Mouse (Mus musculus): ENCODE data around the gene Mre11a. TPM values are rescaled to one million over a fixed set of nuclear protein-coding genes. Genes with fewer than 3 reads are reported as not detected.

The Mre11a gene
- polyA plus RNA-seq, 1 experiment from 2014 or later, result 17.3 TPM

GRCm38 (mm10) chr9:14758590-14758989 is 25.9 kb upstream of the Mre11a start:
- Histone ChIP-seq H3K4me3 (ENCODE audit: low read length) (no peak overlapping the region), H3K36me3 (ENCODE audit: control insufficient read depth, insufficient read depth, low read length) (no peaks in the 10 kb centered on the region), H3K27ac (ENCODE audit: low read length) (no peak overlapping the region), H3K4me1 (ENCODE audit: control insufficient read depth, insufficient read depth, low read length) (peaks cover 2% of the 10 kb centered on the region), H3K4me2 (ENCODE audit: low read depth, low read length) (no peak overlapping the region), H3K9ac (ENCODE audit: low read depth, low read length) (no peak overlapping the region), H3K27me3 (replicated peaks; ENCODE audit: control insufficient read depth, insufficient read depth, low read length) (no peaks in the 10 kb centered on the region), H3K9me3 (ENCODE audit: control insufficient read depth, low read length) (no peaks in the 10 kb centered on the region)
- 61% methylated on average over 7 of the region's 7 CpGs for WGBS
- 0 out of 2 replicates have a peak, but pooled peaks have one; percentile 17 for ATAC-seq

GRCm38 (mm10) chr9:14759261-14759660 is 25.2 kb upstream of the Mre11a start:
- H3K9me3 ChIP-seq (ENCODE audit: control insufficient read depth, low read length), result no peaks in the 10 kb centered on the region
- ATAC-seq, result no peak
- no peak overlapping the region for H3K4me3 ChIP-seq (ENCODE audit: low read length)
- no peak overlapping the region for H3K27ac ChIP-seq (ENCODE audit: low read length)
- no peaks in the 10 kb centered on the region; the same call in 1 of the 2 replicates for H3K4me1 ChIP-seq (ENCODE audit: control insufficient read depth, insufficient read depth, low read length)
- no peak overlapping the region for H3K9ac ChIP-seq (ENCODE audit: low read depth, low read length)
- H3K27me3 ChIP-seq (replicated peaks; ENCODE audit: control insufficient read depth, insufficient read depth, low read length), result no peaks in the 10 kb centered on the region
- H3K36me3 ChIP-seq (ENCODE audit: control insufficient read depth, insufficient read depth, low read length), result no peaks in the 10 kb centered on the region
- H3K4me2 ChIP-seq (ENCODE audit: low read depth, low read length), result no peak overlapping the region

GRCm38 (mm10) chr9:14764765-14765164 is 19.7 kb upstream of the Mre11a start:
- H3K9me3 ChIP-seq (ENCODE audit: control insufficient read depth, low read length), result no peaks in the 10 kb centered on the region
- no peak overlapping the region for H3K27ac ChIP-seq (ENCODE audit: low read length)
- H3K4me3 ChIP-seq (ENCODE audit: low read length), result no peak overlapping the region
- H3K36me3 ChIP-seq (ENCODE audit: control insufficient read depth, insufficient read depth, low read length), result no peaks in the 10 kb centered on the region
- 0 out of 2 replicates have a peak, but pooled peaks cover 2% of the 10 kb centered on the region for H3K27me3 ChIP-seq (replicated peaks; ENCODE audit: control insufficient read depth, insufficient read depth, low read length)
- H3K4me2 ChIP-seq (ENCODE audit: low read depth, low read length), result no peak overlapping the region
- WGBS, result 26% methylated on average over 7 of the region's 7 CpGs
- H3K4me1 ChIP-seq (ENCODE audit: control insufficient read depth, insufficient read depth, low read length), result no peaks in the 10 kb centered on the region
- H3K9ac ChIP-seq (ENCODE audit: low read depth, low read length), result no peak overlapping the region
- ATAC-seq, result no peak

- WGBS, result 48% methylated on average over 6 of the region's 6 CpGs
- Histone ChIP-seq H3K27me3 (replicated peaks; ENCODE audit: control insufficient read depth, insufficient read depth, low read length) (peaks cover 7% of the 10 kb centered on the region; the same call in 1 of the 2 replicates), H3K4me3 (ENCODE audit: low read length) (no peak overlapping the region), H3K9ac (ENCODE audit: low read depth, low read length) (no peak overlapping the region), H3K27ac (ENCODE audit: low read length) (no peak overlapping the region), H3K9me3 (ENCODE audit: control insufficient read depth, low read length) (no peaks in the 10 kb centered on the region), H3K4me1 (ENCODE audit: control insufficient read depth, insufficient read depth, low read length) (no peaks in the 10 kb centered on the region), H3K36me3 (ENCODE audit: control insufficient read depth, insufficient read depth, low read length) (no peaks in the 10 kb centered on the region), H3K4me2 (ENCODE audit: low read depth, low read length) (no peak overlapping the region)
- no peak for ATAC-seq
Observed at GRCm38 (mm10) chr9:14769811-14770210, 14.6 kb upstream of the Mre11a start.

DNA sequence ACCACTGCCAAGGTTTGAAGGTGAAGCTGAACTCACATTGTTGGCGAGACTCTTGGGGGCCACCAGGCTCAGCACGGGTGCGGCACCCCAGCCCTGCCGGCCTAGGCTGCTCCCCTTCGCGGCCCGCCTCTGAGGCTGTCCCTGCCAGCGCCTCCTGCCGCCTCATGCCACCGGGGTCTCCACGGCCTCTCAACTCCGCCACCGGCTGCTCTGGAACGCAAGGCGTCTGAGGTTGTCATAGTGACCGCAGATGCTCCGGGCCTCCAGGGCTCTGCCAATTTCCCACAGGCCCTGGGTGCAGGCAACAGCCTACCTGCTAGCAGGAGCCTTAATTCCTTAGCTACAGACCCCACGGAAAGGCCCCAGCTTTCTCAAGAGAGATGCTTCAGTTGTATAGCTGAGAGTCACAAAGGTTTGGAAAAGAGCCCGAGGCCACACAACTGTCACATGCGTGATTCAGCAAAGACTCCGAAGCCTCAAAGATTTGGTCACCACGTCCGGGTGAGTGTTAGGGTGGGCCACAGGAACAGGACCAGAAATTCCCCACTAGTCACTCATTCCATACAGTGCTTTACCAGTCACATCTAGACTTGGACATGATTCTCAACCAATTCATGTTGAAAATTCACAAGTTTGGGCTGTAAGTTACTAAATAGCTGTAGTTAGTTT is 13.5 kb upstream of the Mre11a start, which contains the start of gene 1700012B09Rik:
TSS of gene 1700012B09Rik (minus strand) at position 228 of the 669 bp plus-strand sequence.
- Histone ChIP-seq H3K4me3 (ENCODE audit: low read length) (no peak within 1 kb of the TSS), H3K4me2 (ENCODE audit: low read depth, low read length) (no peak within 1 kb of the TSS), H3K36me3 (ENCODE audit: control insufficient read depth, insufficient read depth, low read length) (no peaks in the 10 kb centered on the region), H3K27ac (ENCODE audit: low read length) (no peak within 1 kb of the TSS), H3K4me1 (ENCODE audit: control insufficient read depth, insufficient read depth, low read length) (no peaks in the 10 kb centered on the region), H3K27me3 (replicated peaks; ENCODE audit: control insufficient read depth, insufficient read depth, low read length) (peaks cover 7% of the 10 kb centered on the region; the same call in 1 of the 2 replicates), H3K9me3 (ENCODE audit: control insufficient read depth, low read length) (no peaks in the 10 kb centered on the region), H3K9ac (ENCODE audit: low read depth, low read length) (no peak within 1 kb of the TSS)
- no peak for ATAC-seq
- WGBS, result 21% methylated on average over 23 of the region's 23 CpGs

DNA sequence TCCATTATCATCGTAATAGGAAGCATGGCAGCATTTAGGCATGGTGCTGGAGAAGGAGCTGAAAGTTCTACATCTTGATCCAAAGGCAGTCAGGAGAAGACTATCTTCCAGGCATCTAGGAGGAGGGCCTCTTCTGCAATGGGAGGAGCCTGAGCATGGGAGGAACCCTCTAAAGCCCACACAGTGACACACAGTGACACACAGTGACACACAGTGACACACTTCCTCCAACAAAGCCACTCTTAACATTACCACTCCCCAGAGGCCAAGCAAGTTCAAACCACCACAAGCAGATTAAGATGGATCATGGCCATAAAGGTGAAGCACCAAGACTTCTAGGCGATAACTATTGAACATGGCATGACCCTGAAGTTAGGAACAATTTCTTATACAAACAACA is 12.4 kb upstream of the Mre11a start:
- Histone ChIP-seq H3K36me3 (ENCODE audit: control insufficient read depth, insufficient read depth, low read length) (no peaks in the 10 kb centered on the region), H3K4me1 (ENCODE audit: control insufficient read depth, insufficient read depth, low read length) (no peaks in the 10 kb centered on the region), H3K27me3 (replicated peaks; ENCODE audit: control insufficient read depth, insufficient read depth, low read length) (peaks cover 7% of the 10 kb centered on the region; the same call in 1 of the 2 replicates), H3K27ac (ENCODE audit: low read length) (no peak overlapping the region), H3K9me3 (ENCODE audit: control insufficient read depth, low read length) (no peaks in the 10 kb centered on the region), H3K9ac (ENCODE audit: low read depth, low read length) (no peak overlapping the region), H3K4me3 (ENCODE audit: low read length) (no peak overlapping the region), H3K4me2 (ENCODE audit: low read depth, low read length) (no peak overlapping the region)
- no peak for ATAC-seq
- WGBS, result 89% methylated on average over 2 of the region's 2 CpGs

- no peak for ATAC-seq
- no peak overlapping the region for H3K4me3 ChIP-seq (ENCODE audit: low read length)
- no peak overlapping the region for H3K27ac ChIP-seq (ENCODE audit: low read length)
- H3K9ac ChIP-seq (ENCODE audit: low read depth, low read length), result no peak overlapping the region
- no peaks in the 10 kb centered on the region for H3K9me3 ChIP-seq (ENCODE audit: control insufficient read depth, low read length)
- H3K4me1 ChIP-seq (ENCODE audit: control insufficient read depth, insufficient read depth, low read length), result no peaks in the 10 kb centered on the region
- no peaks in the 10 kb centered on the region for H3K36me3 ChIP-seq (ENCODE audit: control insufficient read depth, insufficient read depth, low read length)
- WGBS, result 44% methylated on average over 2 of the region's 2 CpGs
- peaks cover 5% of the 10 kb centered on the region; the same call in 1 of the 2 replicates for H3K27me3 ChIP-seq (replicated peaks; ENCODE audit: control insufficient read depth, insufficient read depth, low read length)
- H3K4me2 ChIP-seq (ENCODE audit: low read depth, low read length), result no peak overlapping the region
Observed at GRCm38 (mm10) chr9:14773813-14774212, 10.6 kb upstream of the Mre11a start.

GRCm38 (mm10) chr9:14778341-14778740 is 6.1 kb upstream of the Mre11a start:
- H3K9me3 ChIP-seq (ENCODE audit: control insufficient read depth, low read length), result no peaks in the 10 kb centered on the region
- no peaks in the 10 kb centered on the region for H3K4me1 ChIP-seq (ENCODE audit: control insufficient read depth, insufficient read depth, low read length)
- H3K27ac ChIP-seq (ENCODE audit: low read length), result no peak overlapping the region
- WGBS, result 33% methylated on average over 13 of the region's 13 CpGs
- no peaks in the 10 kb centered on the region for H3K27me3 ChIP-seq (replicated peaks; ENCODE audit: control insufficient read depth, insufficient read depth, low read length)
- H3K4me2 ChIP-seq (ENCODE audit: low read depth, low read length), result no peak overlapping the region; the same call in 1 of the 2 replicates
- 0 out of 2 replicates have a peak, but pooled peaks have one; percentile 23 for ATAC-seq
- H3K4me3 ChIP-seq (ENCODE audit: low read length), result no peak overlapping the region
- H3K9ac ChIP-seq (ENCODE audit: low read depth, low read length), result no peak overlapping the region
- no peaks in the 10 kb centered on the region for H3K36me3 ChIP-seq (ENCODE audit: control insufficient read depth, insufficient read depth, low read length)

GRCm38 (mm10) chr9:14787356-14787755 is 2.9 kb downstream of the Mre11a start:
- Histone ChIP-seq H3K9me3 (ENCODE audit: control insufficient read depth, low read length) (no peaks in the 10 kb centered on the region), H3K4me2 (ENCODE audit: low read depth, low read length) (no peak overlapping the region), H3K27ac (ENCODE audit: low read length) (no peak overlapping the region), H3K4me1 (ENCODE audit: control insufficient read depth, insufficient read depth, low read length) (peaks cover 7% of the 10 kb centered on the region; the same call in 1 of the 2 replicates), H3K4me3 (ENCODE audit: low read length) (no peak overlapping the region), H3K9ac (ENCODE audit: low read depth, low read length) (no peak overlapping the region), H3K36me3 (ENCODE audit: control insufficient read depth, insufficient read depth, low read length) (peaks cover 4% of the 10 kb centered on the region; the same call in 1 of the 2 replicates), H3K27me3 (replicated peaks; ENCODE audit: control insufficient read depth, insufficient read depth, low read length) (no peaks in the 10 kb centered on the region)
- WGBS, result 89% methylated on average over 6 of the region's 6 CpGs
- no peak for ATAC-seq
